Mouse (Mus musculus): ENCODE data around the gene Mad1l1. TPM values are rescaled to one million over a fixed set of nuclear protein-coding genes. Genes with fewer than 3 reads are reported as not detected.

The Mad1l1 gene
- polyA plus RNA-seq, 1 experiment from 2014 or later = 43.7 TPM

DNA sequence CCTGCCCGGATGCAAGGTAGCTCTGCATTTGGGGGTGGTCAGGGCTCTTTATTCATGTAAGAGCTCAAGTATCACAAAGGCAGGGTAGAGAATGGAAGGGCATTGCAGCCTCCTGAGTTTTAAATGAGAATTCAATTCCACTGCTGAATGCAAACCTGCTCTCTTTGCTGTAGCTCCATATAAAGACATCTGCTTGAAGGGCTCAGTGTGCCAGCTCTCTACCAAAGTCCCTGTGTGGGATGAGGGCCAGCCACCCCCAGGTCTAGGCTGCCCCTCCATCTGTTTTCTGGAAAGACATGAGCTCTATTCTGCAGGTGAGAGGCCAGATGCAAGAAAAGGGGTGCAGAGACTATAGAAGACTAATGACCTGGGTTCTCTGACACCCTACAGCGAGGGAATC, 36.6 kb downstream of the Mad1l1 start:
- ATAC-seq (replicated peaks; ENCODE audit: insufficient number of reproducible peaks, low FRiP score, low TSS enrichment, low read depth) = no peak
- DNase-seq (ENCODE audit: low spot score) = no peak

DNA sequence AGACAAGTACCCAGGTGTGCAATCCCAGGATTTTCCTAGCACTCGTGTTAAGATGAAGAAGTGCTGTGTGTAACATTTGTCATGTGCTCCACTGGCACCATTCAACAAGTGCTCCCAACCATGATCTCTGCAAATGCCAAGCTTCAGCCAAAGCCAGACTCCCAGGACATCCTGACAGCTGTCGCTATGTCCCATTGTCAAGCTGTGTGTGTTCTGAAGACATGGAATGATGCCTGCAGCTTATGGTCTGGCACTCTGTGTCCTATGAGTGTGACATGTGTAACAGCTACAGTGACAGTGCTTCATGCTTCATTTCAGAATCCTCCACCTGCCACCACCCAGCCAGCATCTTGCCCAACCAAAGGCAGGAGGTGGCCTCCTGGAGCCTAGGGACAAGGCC, 37.3 kb downstream of the Mad1l1 start:
- Histone ChIP-seq H3K4me1 (ENCODE audit: control insufficient read depth, insufficient read depth, low read length) (no peaks in the 10 kb centered on the region), H3K4me3 (ENCODE audit: low read depth, low read length) (no peak overlapping the region), H3K4me2 (ENCODE audit: low read depth, low read length) (no peak overlapping the region), H3K9me3 (replicated peaks; ENCODE audit: control insufficient read depth, low read length) (no peaks in the 10 kb centered on the region), H3K36me3 (replicated peaks; ENCODE audit: control insufficient read depth, insufficient read depth, low read depth, low read length) (no peaks in the 10 kb centered on the region; the same call in 1 of the 2 replicates), H3K27ac (replicated peaks; ENCODE audit: low read depth, low read length) (no peak overlapping the region), H3K9ac (replicated peaks; ENCODE audit: low read length) (no peak overlapping the region), H3K27me3 (ENCODE audit: control insufficient read depth, insufficient read depth, low read length) (no peaks in the 10 kb centered on the region)
- 89% methylated on average over 2 of the region's 2 CpGs for WGBS
- ATAC-seq (replicated peaks; ENCODE audit: insufficient number of reproducible peaks, low FRiP score, low TSS enrichment, low read depth) = no peak
- DNase-seq (ENCODE audit: low spot score) = no peak

More for the DNA sequence above, 36.6 kb downstream of the Mad1l1 start:
- no peak overlapping the region for H3K4me2 ChIP-seq (ENCODE audit: low read depth, low read length)
- no peaks in the 10 kb centered on the region; the same call in 1 of the 2 replicates for H3K36me3 ChIP-seq (replicated peaks; ENCODE audit: control insufficient read depth, insufficient read depth, low read depth, low read length)
- H3K9ac ChIP-seq (replicated peaks; ENCODE audit: low read length) = no peak overlapping the region
- no peaks in the 10 kb centered on the region for H3K27me3 ChIP-seq (ENCODE audit: control insufficient read depth, insufficient read depth, low read length)
- no peaks in the 10 kb centered on the region for H3K9me3 ChIP-seq (replicated peaks; ENCODE audit: control insufficient read depth, low read length)
- H3K27ac ChIP-seq (replicated peaks; ENCODE audit: low read depth, low read length) = no peak overlapping the region
- no peaks in the 10 kb centered on the region for H3K4me1 ChIP-seq (ENCODE audit: control insufficient read depth, insufficient read depth, low read length)
- 90% methylated on average over 2 of the region's 2 CpGs for WGBS
- H3K4me3 ChIP-seq (ENCODE audit: low read depth, low read length) = no peak overlapping the region

DNA sequence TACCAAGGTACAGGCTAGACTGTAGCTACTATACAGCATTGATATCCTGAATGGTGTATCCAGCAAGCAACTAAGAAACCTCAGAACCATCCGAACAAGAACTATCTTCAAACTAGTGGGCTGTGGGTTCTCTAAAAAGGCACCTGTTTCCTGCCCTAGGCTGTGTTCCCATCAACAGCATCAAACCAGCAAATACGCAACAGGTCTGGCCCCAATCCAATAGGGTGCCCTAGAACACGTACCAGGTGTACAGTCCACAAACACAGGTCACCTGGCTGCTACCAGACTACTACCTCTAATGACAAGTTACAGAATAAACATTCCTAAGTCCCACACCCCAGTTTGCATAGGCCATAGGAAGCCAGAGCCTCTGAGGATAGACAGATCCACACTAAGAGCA, 38.5 kb downstream of the Mad1l1 start:
- H3K9ac ChIP-seq (replicated peaks; ENCODE audit: low read length) = no peak overlapping the region
- no peak for ATAC-seq (replicated peaks; ENCODE audit: insufficient number of reproducible peaks, low FRiP score, low TSS enrichment, low read depth)
- no peak overlapping the region for H3K4me2 ChIP-seq (ENCODE audit: low read depth, low read length)
- no peaks in the 10 kb centered on the region; the same call in 1 of the 2 replicates for H3K36me3 ChIP-seq (replicated peaks; ENCODE audit: control insufficient read depth, insufficient read depth, low read depth, low read length)
- no peaks in the 10 kb centered on the region for H3K9me3 ChIP-seq (replicated peaks; ENCODE audit: control insufficient read depth, low read length)
- no peaks in the 10 kb centered on the region for H3K4me1 ChIP-seq (ENCODE audit: control insufficient read depth, insufficient read depth, low read length)
- H3K4me3 ChIP-seq (ENCODE audit: low read depth, low read length) = no peak overlapping the region
- H3K27me3 ChIP-seq (ENCODE audit: control insufficient read depth, insufficient read depth, low read length) = no peaks in the 10 kb centered on the region
- no peak for DNase-seq (ENCODE audit: low spot score)
- H3K27ac ChIP-seq (replicated peaks; ENCODE audit: low read depth, low read length) = no peak overlapping the region
- 97% methylated on average over 3 of the region's 3 CpGs for WGBS

DNA sequence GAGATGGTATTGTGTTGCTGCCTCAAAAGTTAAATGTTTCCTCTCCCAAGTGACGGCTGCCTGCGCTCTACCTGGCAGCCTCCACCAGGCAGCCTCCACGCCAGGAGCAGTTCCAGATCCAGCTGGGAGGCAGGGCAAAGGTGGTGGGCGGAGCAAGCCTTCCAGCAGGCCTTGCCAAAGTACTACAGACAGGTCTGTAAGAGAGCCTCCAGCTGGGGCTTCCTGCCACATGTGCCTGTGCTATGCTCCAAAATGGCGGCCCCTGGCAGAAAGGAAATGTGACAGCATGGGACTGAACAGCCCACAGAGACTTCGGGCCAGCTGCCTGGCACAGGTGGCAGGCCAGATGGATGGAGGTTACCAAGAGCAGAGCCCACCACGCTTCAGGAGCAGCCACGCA, 39.0 kb downstream of the Mad1l1 start:
- H3K36me3 ChIP-seq (replicated peaks; ENCODE audit: control insufficient read depth, insufficient read depth, low read depth, low read length) = no peaks in the 10 kb centered on the region; the same call in 1 of the 2 replicates
- H3K9me3 ChIP-seq (replicated peaks; ENCODE audit: control insufficient read depth, low read length) = no peaks in the 10 kb centered on the region
- no peak overlapping the region for H3K4me2 ChIP-seq (ENCODE audit: low read depth, low read length)
- H3K9ac ChIP-seq (replicated peaks; ENCODE audit: low read length) = no peak overlapping the region
- H3K4me3 ChIP-seq (ENCODE audit: low read depth, low read length) = no peak overlapping the region
- no peak overlapping the region for H3K27ac ChIP-seq (replicated peaks; ENCODE audit: low read depth, low read length)
- DNase-seq (ENCODE audit: low spot score) = peak; percentile 18
- 76% methylated on average over 8 of the region's 8 CpGs for WGBS
- H3K27me3 ChIP-seq (ENCODE audit: control insufficient read depth, insufficient read depth, low read length) = no peaks in the 10 kb centered on the region
- no peaks in the 10 kb centered on the region for H3K4me1 ChIP-seq (ENCODE audit: control insufficient read depth, insufficient read depth, low read length)
- no peak for ATAC-seq (replicated peaks; ENCODE audit: insufficient number of reproducible peaks, low FRiP score, low TSS enrichment, low read depth)

DNA sequence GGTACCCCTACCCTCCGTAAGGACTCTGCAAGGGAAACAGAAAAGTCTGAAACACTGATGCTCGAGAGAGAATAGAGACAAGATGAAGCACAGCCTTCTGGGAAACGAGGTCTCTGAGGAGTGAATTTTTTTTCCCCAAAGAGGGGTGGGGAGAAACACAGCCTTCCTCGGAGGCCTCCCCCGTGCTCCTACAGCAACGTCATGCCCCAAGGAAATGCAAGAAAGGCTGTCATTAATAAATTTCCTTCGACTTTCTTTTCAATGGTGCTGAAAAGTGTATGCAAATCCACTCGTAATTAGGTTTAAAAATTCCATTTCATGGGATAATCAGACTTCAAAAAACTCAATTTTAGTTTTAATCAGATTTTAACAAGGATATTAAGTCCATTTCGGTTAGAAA, 41.1 kb downstream of the Mad1l1 start:
- Histone ChIP-seq H3K36me3 (replicated peaks; ENCODE audit: control insufficient read depth, insufficient read depth, low read depth, low read length) (no peaks in the 10 kb centered on the region; the same call in 1 of the 2 replicates), H3K4me3 (ENCODE audit: low read depth, low read length) (no peak overlapping the region), H3K9me3 (replicated peaks; ENCODE audit: control insufficient read depth, low read length) (no peaks in the 10 kb centered on the region), H3K9ac (replicated peaks; ENCODE audit: low read length) (no peak overlapping the region), H3K27me3 (ENCODE audit: control insufficient read depth, insufficient read depth, low read length) (no peaks in the 10 kb centered on the region), H3K27ac (replicated peaks; ENCODE audit: low read depth, low read length) (no peak overlapping the region), H3K4me2 (ENCODE audit: low read depth, low read length) (no peak overlapping the region), H3K4me1 (ENCODE audit: control insufficient read depth, insufficient read depth, low read length) (no peaks in the 10 kb centered on the region)
- 82% methylated on average over 9 of the region's 9 CpGs for WGBS
- DNase-seq (ENCODE audit: low spot score) = no peak
- ATAC-seq (replicated peaks; ENCODE audit: insufficient number of reproducible peaks, low FRiP score, low TSS enrichment, low read depth) = no peak

DNA sequence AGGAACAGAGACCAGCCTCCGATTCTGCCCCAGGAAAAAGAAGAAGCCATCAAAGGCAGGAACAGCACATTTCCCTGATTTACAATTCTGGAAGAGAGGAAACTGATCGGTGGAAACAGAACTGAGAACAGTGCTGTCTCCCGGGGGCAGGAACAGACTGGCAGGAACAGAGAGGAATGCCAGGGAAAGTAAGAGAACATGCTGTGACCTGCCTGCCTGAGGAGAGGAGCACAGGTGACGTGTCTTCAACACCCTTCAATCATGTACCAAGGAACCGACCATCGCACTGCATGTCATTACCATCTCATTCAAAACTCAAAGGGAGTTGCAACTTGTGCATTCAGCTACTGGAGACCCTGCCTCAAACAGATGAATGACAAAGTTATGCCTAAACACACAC, 44.6 kb downstream of the Mad1l1 start:
- ATAC-seq (replicated peaks; ENCODE audit: insufficient number of reproducible peaks, low FRiP score, low TSS enrichment, low read depth) = no peak
- Histone ChIP-seq H3K4me3 (ENCODE audit: low read depth, low read length) (no peak overlapping the region), H3K36me3 (replicated peaks; ENCODE audit: control insufficient read depth, insufficient read depth, low read depth, low read length) (no peaks in the 10 kb centered on the region), H3K27me3 (ENCODE audit: control insufficient read depth, insufficient read depth, low read length) (no peaks in the 10 kb centered on the region), H3K4me2 (ENCODE audit: low read depth, low read length) (no peak overlapping the region), H3K27ac (replicated peaks; ENCODE audit: low read depth, low read length) (no peak overlapping the region), H3K4me1 (ENCODE audit: control insufficient read depth, insufficient read depth, low read length) (no peaks in the 10 kb centered on the region), H3K9me3 (replicated peaks; ENCODE audit: control insufficient read depth, low read length) (no peaks in the 10 kb centered on the region), H3K9ac (replicated peaks; ENCODE audit: low read length) (no peak overlapping the region)
- 83% methylated on average over 6 of the region's 6 CpGs for WGBS
- DNase-seq (ENCODE audit: low spot score) = no peak

DNA sequence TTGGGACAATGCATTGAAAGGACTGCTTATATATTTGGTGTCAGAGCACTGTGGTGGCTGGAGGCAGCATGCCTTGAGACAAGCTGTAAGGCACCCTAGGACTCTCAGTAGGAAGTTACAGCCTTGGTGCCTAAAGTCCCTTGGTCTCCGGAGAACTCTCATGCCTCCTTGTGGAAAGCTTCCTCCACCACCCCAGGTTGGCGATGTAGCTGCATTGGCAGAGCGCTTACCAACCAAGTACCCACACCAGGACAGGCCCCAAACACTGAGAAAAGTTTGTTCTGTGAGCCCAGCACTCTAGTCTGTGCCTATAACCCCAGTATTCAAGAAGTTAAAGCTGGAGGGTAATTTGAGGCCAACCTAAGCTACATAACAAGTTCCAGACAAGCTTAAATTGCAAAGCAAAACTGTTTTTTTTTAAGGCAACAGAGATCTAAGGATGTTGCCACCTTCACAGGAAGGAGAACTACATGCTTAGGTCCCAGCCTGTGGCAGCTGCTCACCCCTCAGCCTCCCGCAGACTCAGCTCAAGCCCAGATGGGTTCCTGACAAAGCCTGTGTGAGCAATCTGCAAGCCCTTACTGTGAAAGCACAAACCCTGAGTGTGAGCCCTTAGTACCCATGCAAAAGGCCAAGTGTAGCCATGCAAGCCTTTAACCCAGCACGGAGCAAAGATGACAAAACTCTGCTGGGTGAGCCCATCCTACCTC, 50.2 kb downstream of the Mad1l1 start:
- no peaks in the 10 kb centered on the region for H3K36me3 ChIP-seq (replicated peaks; ENCODE audit: control insufficient read depth, insufficient read depth, low read depth, low read length)
- H3K27me3 ChIP-seq (ENCODE audit: control insufficient read depth, insufficient read depth, low read length) = no peaks in the 10 kb centered on the region
- ATAC-seq (replicated peaks; ENCODE audit: insufficient number of reproducible peaks, low FRiP score, low TSS enrichment, low read depth) (no peak), DNase-seq (ENCODE audit: low spot score) (no peak)
- H3K9me3 ChIP-seq (replicated peaks; ENCODE audit: control insufficient read depth, low read length) = no peaks in the 10 kb centered on the region
- H3K4me2 ChIP-seq (ENCODE audit: low read depth, low read length) = no peak overlapping the region
- 84% methylated on average over 5 of the region's 5 CpGs for WGBS
- H3K9ac ChIP-seq (replicated peaks; ENCODE audit: low read length) = no peak overlapping the region
- no peak overlapping the region for H3K4me3 ChIP-seq (ENCODE audit: low read depth, low read length)
- H3K27ac ChIP-seq (replicated peaks; ENCODE audit: low read depth, low read length) = no peak overlapping the region
- no peaks in the 10 kb centered on the region for H3K4me1 ChIP-seq (ENCODE audit: control insufficient read depth, insufficient read depth, low read length)

DNA sequence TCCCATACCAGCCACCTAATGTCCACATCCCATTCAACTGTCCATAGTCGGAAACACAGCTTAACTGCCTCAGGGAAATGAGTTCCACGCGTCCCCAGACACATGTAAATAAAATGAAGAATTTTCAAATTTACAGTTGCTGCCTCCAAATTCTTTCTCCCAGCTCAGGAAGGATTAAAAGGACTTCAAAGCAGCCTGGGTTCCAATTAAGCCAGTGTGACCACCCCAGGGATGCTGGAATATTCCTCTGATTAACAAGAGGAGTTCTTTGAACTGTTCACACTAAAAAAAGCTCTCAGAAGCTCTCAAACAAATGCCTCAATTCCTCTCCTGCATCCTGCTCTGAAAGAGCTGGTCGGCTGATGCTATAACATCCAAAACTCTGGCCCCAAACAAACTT, 53.0 kb downstream of the Mad1l1 start:
- H3K9ac ChIP-seq (replicated peaks; ENCODE audit: low read length) = no peak overlapping the region
- no peaks in the 10 kb centered on the region for H3K9me3 ChIP-seq (replicated peaks; ENCODE audit: control insufficient read depth, low read length)
- H3K4me3 ChIP-seq (ENCODE audit: low read depth, low read length) = no peak overlapping the region
- H3K4me2 ChIP-seq (ENCODE audit: low read depth, low read length) = no peak overlapping the region
- no peaks in the 10 kb centered on the region for H3K27me3 ChIP-seq (ENCODE audit: control insufficient read depth, insufficient read depth, low read length)
- H3K4me1 ChIP-seq (ENCODE audit: control insufficient read depth, insufficient read depth, low read length) = no peaks in the 10 kb centered on the region
- WGBS = 74% methylated on average over 4 of the region's 4 CpGs
- ATAC-seq (replicated peaks; ENCODE audit: insufficient number of reproducible peaks, low FRiP score, low TSS enrichment, low read depth) (no peak), DNase-seq (ENCODE audit: low spot score) (no peak)
- H3K36me3 ChIP-seq (replicated peaks; ENCODE audit: control insufficient read depth, insufficient read depth, low read depth, low read length) = no peaks in the 10 kb centered on the region
- no peak overlapping the region for H3K27ac ChIP-seq (replicated peaks; ENCODE audit: low read depth, low read length)
